Mouse (Mus musculus): ENCODE measurements at regions not wholly inside any gene's neighbourhood (a gene's known extent, or its start where the extent isn't known, plus 50 kb on each side); places are given as distances from the start of the nearest gene placed in this dataset.

DNA sequence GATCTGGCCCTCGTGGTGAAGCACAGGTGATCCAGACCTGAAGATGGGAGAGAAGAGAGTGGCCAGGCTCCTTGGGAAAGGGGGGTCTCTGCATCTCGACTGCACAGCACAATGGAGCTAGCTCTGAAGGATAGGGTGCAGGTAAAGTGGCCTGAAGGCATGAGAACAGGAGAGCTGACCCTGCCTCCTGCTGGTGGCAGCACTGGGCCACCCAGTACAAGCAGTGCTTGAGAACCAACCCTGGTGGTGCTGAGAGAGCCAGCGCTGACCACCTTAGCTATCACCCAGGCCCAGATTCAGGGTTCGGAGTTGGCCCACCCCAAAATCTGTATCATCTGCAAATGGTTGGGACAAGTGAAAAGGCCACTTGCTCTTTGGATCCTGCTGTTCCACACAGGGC is 66.2 kb downstream of the A730009L09Rik start:
- DNase-seq: no peak

DNA sequence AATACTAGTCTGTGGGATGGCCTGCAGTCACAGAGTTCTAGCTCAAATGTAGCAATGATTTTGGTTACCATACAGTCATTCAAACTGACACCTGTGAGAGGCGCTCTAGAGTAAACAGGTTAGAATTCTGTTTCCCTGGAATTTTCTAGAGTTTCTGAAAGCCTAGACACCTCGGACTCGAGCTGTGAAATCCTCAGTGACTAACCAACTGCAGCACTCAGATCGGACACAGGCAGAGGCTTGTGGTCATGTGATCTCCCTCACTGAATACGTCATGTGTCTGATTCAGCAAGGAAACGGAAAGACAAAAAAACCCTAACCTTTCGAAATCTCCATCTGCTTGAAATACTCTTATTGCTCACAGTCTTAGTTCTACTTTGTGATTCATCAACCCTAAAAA is 68.4 kb downstream of the A730009L09Rik start:
- DNase-seq: peak; percentile 88

DNA sequence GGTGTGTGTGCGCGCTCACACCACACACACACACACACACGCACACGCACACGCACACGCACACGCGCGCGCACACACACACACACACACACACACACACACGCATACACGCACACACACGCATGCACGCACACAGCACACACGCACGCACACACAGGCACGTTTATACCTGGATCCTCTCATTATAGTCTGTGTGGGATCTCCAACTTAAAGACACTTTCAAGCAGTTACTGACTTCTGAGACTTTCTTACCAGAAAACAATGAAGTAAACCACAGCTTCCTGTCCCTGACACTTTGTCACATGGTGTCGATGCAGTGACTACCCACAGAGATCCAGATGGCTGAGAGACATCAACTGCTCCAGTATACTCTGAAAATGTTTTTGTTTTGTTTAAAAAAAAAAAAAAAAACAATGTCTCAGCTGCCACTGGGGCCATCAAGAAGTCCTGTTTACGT is 68.9 kb downstream of the A730009L09Rik start:
- no peak for DNase-seq

DNA sequence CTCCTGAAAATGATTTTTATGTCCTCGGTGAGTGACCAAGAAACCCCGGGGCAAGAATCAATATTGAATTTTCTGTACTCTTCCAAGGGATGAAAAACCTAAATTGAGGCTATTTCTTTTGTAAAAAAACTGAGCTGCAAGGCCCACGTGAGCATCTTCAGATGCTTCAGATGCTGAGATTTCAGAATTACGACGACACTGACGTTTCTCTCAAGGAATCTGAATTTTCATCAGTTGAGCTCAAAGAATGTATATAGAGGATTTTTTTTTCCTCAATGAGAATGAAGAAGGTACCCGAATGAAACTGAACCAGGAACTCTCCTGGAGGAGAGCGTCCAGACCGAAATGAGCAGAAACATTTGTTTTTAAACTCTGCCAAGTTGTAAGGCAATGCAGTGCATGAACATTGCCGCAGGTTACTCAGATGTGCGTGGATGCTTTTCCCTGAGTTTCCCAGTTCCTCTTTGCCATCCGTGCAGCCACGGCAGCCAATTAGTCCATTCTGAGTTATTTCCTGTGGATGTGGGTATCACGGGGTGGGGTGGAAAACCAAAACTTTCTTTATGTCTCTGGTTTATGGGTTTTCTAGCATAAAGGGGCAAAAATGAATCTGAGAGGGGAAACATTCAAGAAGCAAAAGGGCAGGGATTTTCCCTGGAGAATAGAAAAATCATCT is 69.9 kb downstream of the A730009L09Rik start:
- DNase-seq: no peak

DNA sequence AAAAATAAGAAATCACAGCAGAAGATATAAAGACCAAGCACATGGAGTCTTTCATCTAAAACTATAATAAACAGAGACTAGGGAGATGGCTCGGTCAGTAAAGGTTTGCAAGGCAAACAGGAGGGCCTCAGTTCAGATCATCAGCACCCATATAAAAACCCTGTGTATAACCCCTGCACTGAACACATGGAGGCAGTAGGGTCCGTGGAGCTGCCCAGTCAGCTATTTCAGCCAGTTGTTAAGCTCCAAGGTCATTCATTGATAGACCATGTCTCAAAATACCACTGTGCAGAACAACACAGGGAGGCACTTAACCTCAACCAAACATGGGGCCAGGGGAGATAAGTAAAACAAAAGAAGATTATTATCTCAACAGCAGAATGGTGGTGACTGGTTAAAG is 78.1 kb downstream of the A730009L09Rik start:
- no peak for DNase-seq

DNA sequence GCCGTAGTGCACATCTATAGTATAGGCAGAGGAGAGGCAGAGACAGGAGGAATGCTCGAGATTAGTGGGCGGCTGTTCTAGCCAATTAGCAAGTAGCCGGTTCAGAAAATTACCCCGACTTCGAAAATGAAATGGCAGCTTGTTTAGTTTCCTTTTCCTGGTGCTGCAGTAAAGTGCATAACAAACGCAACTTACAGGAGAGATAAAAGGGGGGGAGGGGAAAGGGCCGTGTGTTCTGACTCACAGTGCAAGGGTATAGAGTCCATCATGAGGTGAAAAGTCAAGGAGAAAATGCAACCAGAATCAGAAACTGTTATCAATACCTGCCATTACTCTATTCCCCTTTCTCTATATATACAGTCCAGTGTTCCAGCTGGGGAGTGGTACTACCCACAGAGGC is 88.0 kb downstream of the A730009L09Rik start:
- DNase-seq: no peak

DNA sequence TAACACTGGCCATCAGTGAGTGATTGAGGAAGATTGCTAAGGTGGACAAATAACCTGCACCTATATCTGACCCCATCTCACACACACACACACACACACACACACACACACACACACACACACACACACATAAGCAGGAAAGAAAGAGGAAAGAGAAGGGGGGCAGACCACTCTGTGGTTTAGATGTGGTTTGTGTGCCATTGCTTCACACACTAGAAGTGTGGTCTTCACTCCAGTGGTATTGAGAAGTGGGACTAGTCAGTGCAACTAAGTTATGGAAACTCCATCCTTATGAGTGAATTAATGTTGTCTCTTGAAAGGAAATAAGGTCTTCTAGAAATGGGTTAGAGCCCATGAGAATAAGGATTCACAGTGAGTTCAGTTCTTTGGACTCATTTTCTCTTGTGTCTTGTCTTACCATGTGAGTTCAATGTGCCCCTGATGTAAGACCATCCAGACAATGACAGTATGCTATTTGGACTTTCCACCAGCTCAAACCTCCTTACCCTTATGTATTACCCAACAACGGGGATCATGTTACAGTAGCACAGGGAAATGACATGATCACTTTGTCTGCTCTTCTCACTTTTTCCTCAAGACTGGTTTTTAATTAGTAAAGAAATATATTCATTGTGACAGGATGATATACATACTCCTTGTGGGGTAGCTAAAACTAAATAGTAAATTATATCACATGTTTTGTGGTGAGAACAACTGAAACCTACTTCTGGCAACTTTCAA is 88.7 kb downstream of the A730009L09Rik start:
- DNase-seq: no peak

DNA sequence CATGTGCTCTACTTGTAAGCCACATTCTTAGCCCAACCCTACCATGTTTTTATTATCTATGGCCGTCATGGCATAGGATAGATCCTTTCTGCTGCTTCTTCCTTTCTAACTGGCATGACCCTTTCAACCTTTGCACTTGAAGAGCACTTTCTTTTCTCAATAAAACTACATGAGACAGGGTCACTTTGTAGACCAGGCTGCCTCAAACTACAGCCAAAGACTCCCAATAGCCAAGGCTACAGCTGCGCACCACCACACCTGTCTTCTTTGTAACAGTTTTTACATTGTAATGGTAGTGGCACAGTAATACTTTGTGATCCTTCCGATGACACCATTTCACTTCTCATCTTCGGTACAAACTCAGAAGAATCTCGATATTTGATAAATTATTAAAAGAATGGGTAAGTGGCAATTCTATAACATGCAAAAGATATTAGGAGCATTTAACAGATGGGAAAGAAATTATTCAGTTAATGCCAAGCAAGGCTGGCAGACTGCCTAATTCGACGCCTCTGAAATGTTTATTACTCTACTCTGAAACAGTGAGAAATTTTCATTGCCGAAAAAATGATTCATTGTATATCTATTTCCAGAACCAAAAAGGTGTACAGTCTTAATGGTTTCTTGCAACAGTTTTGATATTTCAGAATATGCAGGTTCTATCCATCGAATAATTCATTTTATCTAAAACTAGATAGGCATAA is 89.5 kb downstream of the A730009L09Rik start:
- no peak for DNase-seq

DNA sequence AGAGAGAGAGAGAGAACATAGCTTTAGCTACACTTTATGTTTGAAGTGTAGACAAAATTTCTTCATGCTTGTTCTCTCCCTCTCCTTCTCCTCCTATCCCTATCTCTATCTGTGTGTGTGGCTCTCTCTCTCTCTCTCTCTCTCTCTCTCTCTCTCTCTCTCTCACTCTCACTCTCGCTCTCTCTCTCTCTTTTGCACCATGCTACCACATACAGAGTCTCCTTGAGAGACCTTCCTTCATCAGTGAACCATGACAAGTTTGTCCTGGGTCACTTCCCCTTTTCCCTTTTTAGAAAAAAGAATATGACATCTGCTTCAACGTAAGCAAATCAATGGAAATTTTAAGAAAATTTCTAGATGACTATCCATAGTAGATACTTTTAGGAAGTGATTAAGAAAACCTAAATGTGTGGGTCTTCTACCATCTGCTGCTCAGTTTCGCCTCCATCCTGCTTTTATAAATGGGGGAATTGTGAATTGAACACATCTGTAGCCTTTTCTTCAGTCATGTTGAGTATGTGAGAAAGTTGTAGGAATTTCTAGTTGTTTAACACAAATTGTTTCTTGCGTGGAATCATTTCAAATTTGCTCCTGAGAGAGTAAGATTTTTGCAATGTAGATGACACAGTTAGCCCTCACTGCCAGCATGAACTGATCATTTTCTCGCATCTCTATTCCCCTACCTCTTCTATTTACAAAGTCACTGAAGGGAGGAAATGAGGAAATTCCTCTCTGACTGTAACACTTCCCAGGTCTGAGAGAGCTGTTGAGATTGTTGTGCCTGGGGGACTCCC is 91.3 kb downstream of the A730009L09Rik start:
- no peak for DNase-seq

DNA sequence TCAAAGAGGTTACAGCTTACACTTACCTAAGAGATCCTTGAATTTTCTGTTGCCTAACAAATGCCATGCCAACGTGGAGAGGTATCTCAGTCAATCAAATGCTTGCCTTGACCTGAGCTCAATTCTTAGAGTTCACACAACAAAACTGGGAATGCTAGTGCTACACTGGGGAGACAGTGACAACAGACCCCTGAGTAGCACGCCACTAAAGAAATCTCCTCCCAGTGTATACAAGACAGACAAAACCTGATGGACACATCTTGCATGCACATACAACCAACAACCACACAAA is 91.8 kb downstream of the A730009L09Rik start:
- no peak for DNase-seq

DNA sequence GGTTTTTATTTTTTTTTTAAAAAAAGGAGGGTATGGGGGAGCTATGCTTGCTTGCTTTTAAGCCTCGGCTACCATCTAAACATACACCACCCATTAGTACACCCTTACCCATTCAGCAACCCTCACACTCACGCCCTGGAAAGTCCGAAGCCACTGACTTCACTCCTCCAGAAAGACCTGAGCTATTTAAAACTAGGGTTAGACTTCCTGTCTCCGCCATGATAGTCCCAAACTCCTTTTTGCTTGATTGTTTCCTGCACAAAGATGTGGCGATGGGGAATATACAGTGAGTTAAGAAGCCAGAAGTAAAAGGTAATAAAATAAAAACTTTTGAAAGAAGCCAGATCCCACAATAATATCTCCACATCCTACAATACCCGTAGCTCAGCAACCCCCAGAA is 92.6 kb downstream of the A730009L09Rik start:
- no peak for DNase-seq

DNA sequence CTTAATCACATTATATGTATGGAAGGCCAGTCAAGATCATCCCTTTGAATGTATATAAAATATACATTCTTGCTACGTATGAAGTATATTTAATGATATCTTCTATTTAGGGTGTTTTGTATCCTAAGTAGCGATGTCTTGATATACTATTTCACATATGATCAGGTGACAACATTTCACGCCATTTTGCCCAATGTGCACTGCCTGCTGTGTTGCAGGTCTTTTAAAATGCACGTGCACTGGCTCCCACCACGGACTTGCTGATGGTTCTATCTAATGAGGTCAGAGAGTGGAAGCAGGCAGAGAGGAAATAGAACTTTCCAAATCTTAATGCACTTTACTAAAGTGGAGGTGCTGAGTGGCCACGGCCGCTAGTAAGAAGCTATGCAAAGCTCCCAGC is 100.8 kb downstream of the A730009L09Rik start:
- no peak for DNase-seq

DNA sequence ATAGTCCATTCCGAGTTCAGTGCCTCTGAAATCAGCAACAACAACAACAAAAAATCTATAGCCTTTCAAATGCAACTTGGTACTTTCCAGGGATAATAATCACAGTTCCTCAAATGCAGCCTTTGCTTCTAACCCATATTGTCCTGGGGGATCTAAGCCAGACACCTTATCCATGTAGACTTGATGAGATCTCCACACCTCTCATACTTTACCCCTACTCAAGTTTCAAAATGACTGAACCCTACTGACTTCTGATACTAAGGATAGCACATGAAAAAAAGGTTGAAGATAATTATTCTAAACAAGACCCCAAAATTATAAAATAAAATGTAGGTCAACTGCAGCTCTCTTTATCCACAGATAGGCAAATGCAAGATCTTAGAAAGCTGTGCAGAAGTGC is 101.2 kb downstream of the A730009L09Rik start:
- no peak for DNase-seq

DNA sequence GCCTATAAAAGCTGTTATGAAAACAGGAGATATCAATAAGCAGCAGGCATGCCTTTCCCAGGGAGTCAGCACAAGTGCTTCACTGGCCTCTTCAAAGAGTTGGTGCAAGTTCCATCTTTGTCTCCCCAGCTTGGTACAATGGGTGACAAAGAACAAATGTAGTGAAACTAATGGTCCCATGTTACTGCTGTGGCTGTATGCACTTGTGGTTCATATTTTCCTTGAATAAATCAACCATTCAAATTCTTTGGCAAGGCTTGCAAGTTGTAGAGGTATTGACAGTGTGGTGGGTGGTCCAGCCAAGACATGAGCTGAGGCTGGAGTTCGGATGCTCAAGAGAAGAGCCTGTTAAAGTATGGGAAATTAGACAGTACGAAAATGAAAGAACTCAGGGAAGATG is 103.5 kb downstream of the A730009L09Rik start:
- no peak for DNase-seq

DNA sequence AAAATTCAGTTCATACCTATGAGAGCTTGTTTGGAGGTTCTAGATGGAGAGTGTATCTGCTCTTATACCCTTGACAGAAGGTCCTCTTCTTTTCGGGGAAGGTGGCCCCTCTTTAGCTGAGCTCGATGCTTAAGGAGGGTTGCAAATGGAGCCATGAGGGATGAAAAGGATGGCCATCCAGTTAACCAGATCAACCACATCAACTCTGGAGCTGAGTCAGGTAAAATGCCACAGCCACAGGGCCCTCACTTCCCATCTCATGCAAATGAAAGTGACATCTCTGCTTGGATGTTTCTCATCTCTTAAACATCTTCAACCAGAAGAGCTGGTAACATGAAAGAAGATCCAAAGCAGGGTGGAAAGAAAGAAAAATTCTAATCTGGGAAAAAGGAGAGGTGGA is 105.0 kb downstream of the A730009L09Rik start:
- DNase-seq: no peak

DNA sequence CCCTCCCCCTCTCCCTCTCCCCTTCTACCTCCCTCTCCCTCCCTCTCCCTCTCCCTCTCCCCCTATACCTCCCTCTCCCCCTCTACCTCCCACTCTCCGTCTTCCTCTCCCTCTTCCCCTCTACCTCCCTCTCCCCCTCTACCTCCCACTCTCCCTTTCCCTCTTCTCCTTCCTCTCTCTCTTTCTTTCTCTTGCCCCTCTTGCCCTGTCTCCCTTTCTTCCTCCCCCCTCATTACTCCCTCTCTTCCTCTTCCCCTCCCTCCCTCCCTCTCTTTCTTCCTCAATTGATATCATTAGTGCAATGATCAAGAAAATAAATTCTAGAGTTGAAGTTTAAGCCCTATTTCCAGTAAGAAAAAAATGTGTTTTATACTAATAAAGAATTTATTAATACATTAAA is 105.9 kb downstream of the A730009L09Rik start:
- DNase-seq: no peak

DNA sequence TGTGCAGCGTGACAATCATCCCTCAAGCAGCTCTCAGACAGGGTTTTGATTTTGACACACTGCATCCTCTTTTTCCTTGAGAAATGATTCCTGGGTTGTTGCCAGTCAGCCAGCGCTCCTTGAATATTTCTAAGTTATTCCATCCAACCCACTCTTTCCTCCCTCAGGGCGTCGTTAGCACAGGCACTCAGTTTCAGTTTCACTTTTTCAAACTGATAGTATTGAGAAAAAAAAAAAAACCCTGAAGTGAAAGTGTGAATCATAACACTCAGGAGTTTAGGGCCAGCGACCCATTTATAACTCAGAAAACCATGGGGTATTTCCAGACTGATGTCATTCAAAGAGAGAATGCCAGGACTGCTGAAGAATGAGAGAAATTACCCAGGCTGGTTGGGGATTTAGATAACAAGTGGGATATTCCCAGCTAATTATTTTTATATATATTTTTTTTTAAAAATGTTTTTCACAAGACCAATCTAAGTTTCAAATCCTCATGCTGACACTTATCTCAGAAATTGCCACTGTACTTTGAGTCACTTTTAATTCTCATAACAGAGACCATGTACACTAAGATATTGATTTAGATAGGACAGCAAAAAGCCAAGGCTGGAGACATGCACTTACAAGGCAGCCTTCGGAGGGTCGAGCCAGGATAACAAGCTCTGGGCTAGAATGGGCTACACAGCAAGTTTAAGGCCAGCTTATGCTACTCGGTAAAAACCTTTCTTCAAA is 106.5 kb downstream of the A730009L09Rik start:
- peak; percentile 93 for DNase-seq

DNA sequence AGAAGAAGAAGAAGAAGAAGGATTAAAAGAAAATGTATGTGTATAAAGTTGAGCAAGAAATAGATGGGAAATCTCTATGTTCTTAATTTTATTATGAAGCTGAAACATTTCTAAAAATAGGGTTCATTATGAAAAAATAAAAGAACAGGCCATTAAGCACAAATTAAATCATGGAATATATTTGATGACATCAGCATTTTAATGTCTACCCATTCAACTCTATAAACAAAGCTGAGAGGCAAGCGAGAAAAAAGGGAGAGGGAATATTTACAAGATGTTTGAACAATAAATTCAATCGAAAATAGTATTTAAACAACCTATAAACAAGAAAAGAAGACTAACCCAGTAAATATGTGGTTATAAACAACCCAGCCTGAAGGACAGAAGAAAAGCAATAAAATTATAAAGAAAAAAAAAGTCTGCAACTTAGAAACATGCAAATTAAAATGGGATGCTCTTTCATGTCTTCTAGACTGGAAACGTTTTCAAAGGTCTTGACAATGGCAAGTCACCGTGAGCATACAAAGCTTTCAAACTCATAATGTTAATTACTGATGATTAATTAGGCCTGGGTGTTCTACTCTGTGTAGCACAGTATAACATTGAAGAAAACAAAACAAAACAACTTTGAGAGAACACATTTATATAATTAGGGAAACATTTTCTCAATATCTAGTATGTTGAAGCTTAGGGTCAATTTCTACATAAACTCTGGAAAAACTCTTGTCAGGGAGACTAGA is 108.6 kb downstream of the A730009L09Rik start:
- DNase-seq: no peak

DNA sequence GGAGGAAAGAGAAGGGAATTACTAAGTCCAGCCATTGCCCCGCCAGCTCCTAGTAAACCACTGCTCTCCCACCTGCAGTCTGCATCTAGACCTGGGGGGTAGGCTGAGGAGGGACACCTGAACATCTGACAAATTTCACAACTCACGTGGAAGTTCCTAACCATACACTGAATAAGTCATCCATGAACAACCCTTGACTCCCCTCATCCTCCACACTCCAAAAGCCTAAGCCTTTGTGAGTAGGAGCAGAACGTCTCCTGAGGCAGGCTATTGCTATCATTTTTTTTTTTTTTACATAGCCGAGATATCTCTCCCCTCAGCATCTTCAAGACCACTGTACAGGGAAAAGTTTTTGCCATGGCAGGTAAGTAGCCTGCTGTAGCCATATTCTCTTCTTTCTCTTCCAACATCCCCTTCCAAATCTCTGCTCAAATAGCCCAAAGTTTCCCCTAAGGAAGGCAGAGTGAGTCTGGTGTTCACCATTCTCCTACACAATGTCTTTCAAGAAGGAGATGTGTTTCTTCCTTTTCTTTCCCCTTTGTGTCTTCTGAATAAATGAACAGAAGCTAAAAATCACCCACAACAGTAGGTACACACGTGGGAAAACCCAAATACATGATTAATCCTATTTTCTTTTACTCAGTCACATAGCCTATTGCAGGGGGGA is 109.7 kb downstream of the A730009L09Rik start:
- DNase-seq: no peak

DNA sequence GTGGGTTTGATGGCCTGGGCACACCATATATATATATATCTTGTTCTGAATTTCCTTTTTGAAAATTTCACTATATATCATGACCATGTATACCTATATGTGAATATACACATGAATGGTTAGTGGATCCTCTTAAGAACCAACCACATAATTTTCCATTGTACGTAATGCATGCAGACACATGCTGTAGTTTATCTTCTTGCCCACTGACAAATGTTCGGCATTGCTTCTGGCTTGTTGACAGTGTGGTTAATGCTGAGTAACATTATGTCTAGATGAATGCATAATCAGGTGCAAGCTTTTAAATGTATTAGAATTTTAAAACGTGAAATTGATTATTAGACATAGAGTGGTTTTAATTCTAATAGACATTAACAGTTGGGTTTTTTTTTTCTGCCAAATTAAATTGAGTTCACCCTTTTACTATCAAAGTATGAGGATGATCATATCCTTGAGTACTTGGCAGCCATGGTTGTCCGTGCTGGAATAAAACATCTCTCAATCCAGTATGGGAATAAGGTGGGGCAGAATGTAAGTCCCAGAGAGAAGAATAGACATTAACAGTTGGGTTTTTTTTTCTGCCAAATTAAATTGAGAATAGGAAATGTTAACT is 110.3 kb downstream of the A730009L09Rik start:
- no peak for DNase-seq

DNA sequence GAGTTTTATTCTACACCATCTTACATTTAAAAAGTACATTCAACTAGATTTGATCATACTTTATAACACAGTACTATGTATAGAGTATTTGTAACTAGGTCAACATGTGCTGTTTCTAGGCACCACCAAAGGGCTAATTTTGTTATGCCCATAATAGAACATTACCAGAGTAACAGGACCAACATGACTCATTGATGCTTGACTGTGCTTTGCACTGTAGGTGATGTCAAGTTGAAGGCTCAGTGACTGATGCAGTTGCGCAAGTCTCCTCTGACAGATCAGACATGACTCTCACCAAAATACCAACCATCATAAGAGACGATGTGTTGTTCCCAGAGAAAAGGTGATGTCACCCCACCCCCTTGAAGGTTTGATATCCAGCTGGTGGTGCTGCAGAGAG is 108.5 kb downstream of the Mrpl39 start:
- no peak for DNase-seq
